ENCODE assay signal across 1 mouse cellular context in genomic region chr7:118740532-118741338, GRCm38 (mm10).
TF ChIP-seq lines count a peak whose summit lies in the region.

No protein-coding gene starts in this region.

TF ChIP-seq in CH12.LX, 34 proteins besides CTCF, POLR2A, EP300 and RAD21 (continued from another document):
- TF ChIP-seq RCOR1 (conservative IDR thresholded peaks at IDR 0.05; ENCODE audit: low read depth, low read length) (peak; percentile 89; the same call in 1 of the 2 replicates), CHD1 (IDR thresholded peaks at IDR 0.05; ENCODE audit: low read depth, low read length) (no peak), ELF1 (IDR thresholded peaks at IDR 0.05; ENCODE audit: low read depth, low read length) (peak; percentile 91), MXI1 (IDR thresholded peaks at IDR 0.05; ENCODE audit: low read depth, low read length) (no peak), MEF2A (IDR thresholded peaks at IDR 0.05; ENCODE audit: borderline replicate concordance, low read depth, low read length) (peak; percentile 25; the same call in 1 of the 2 replicates), MYC (IDR thresholded peaks at IDR 0.05; ENCODE audit: low read depth, low read length) (no peak; the same call in 1 of the 2 replicates), ETS1 (conservative IDR thresholded peaks at IDR 0.05; ENCODE audit: low read depth, low read length) (no peak), NELFE (IDR thresholded peaks at IDR 0.05; ENCODE audit: low read depth, low read length) (peak; percentile 47), ZMIZ1 (IDR thresholded peaks at IDR 0.05; ENCODE audit: low read depth, low read length) (peak; percentile 39; the same call in 1 of the 2 replicates), HCFC1 (IDR thresholded peaks at IDR 0.05; ENCODE audit: low read depth, low read length) (peak; percentile 94), MAFK (IDR thresholded peaks at IDR 0.05; ENCODE audit: insufficient replicate concordance, low read length) (no peak), MAX (IDR thresholded peaks at IDR 0.05; ENCODE audit: low read length) (0 out of 2 replicates have a peak, but pooled peaks have one; percentile 18), NRF1 (IDR thresholded peaks at IDR 0.05; ENCODE audit: low read depth, low read length) (peak; percentile 85), KAT2A (IDR thresholded peaks at IDR 0.05; ENCODE audit: insufficient replicate concordance, low read length) (peak; percentile 81; the same call in 1 of the 2 replicates), CHD2 (IDR thresholded peaks at IDR 0.05; ENCODE audit: low read length) (no peak), USF2 (conservative IDR thresholded peaks at IDR 0.05; ENCODE audit: low read depth, low read length) (peak; percentile 80), ZNF384 (IDR thresholded peaks at IDR 0.05; ENCODE audit: low read depth, low read length) (no peak), ZKSCAN1 (IDR thresholded peaks at IDR 0.05; ENCODE audit: borderline replicate concordance, low read depth, low read length) (no peak; the same call in 1 of the 2 replicates), E2F4 (IDR thresholded peaks at IDR 0.05; ENCODE audit: insufficient replicate concordance, low read depth, low read length) (peak; percentile 55; the same call in 1 of the 2 replicates), JUN (IDR thresholded peaks at IDR 0.05; ENCODE audit: insufficient read depth, low read depth, low read length) (no peak), GABPA (IDR thresholded peaks at IDR 0.05; ENCODE audit: insufficient replicate concordance, low read depth, low read length) (no peak; the same call in 1 of the 2 replicates), PAX5 (IDR thresholded peaks at IDR 0.05; ENCODE audit: low read length) (no peak), UBTF (IDR thresholded peaks at IDR 0.05; ENCODE audit: low read depth, low read length) (no peak), SIN3A (IDR thresholded peaks at IDR 0.05; ENCODE audit: low read length) (peak; percentile 71), SMC3 (IDR thresholded peaks at IDR 0.05; ENCODE audit: low read depth, low read length) (no peak)
